Mouse (Mus musculus) ES-Bruce4 (cell line): ENCODE results near the gene Snx29.

Source experiments
- CTCF ChIP-seq: IDR thresholded peaks from one replicate; pipeline ENCODE4 v1.8.1; 2011; ENCODE audit warnings: low read depth, low read length
- EP300 ChIP-seq: IDR thresholded peaks from 2 replicates; pipeline ENCODE4 v1.6.1; 2011; ENCODE audit warnings: low read depth, low read length; ENCODE audit not compliant: insufficient read depth
- POLR2A ChIP-seq: IDR thresholded peaks from one replicate; pipeline ENCODE4 v1.8.1; 2011; ENCODE audit warnings: low read length; ENCODE audit not compliant: insufficient read depth

- TF ChIP-seq CTCF = no peak
- no peak for TF ChIP-seq POLR2A
- TF ChIP-seq EP300 = no peak
These were observed 278.8 kb downstream of the Snx29 start for GRCm38 (mm10) chr16:11601336-11602082.
